Comparison of ENCODE assay signal across 15 mouse cellular contexts in genomic region chr17:44770871-44771270, GRCm38 (mm10).
"Had no signal": no experiment of that assay in that cellular context is flagged by ENCODE, and none has a peak within 500 bp of the region (broad histone marks: within the 10 kb centered on the region; RNA-seq: fewer than 3 reads in every experiment).

No protein-coding gene starts in this region.

- H3K4me1 ChIP-seq: kidney, embryonic 15.5 days; limb, embryonic 15.5 days; liver, embryonic 13.5 days; lung, embryonic 15.5 days; megakaryocyte, embryonic 14.5 days; midbrain, embryonic 15.5 days; neural tube, embryonic 13.5 days had no signal

- DNase-seq: kidney, postnatal 14 days; liver, embryonic 13.5 days; liver, postnatal 0 days; lung, postnatal 14 days; retina, postnatal 1 day; right cerebral cortex, postnatal 4 days; thymus, postnatal 14 days had no signal

- H3K36me3 ChIP-seq: kidney, embryonic 15.5 days; limb, embryonic 15.5 days; liver, embryonic 13.5 days; lung, embryonic 15.5 days; midbrain, embryonic 15.5 days; neural tube, embryonic 13.5 days had no signal

- H3K27me3 ChIP-seq: kidney, embryonic 15.5 days; limb, embryonic 15.5 days; liver, embryonic 13.5 days; lung, embryonic 15.5 days; megakaryocyte, embryonic 14.5 days; midbrain, embryonic 15.5 days; neural tube, embryonic 13.5 days had no signal

- H3K27ac ChIP-seq: kidney, embryonic 15.5 days; limb, embryonic 15.5 days; liver, embryonic 13.5 days; lung, embryonic 15.5 days; macrophage; midbrain, embryonic 15.5 days; neural tube, embryonic 13.5 days had no signal

- ATAC-seq: liver, postnatal 0 days; midbrain, embryonic 15.5 days had no signal

- H3K4me2 ChIP-seq: kidney, embryonic 15.5 days; limb, embryonic 15.5 days; liver, embryonic 13.5 days; lung, embryonic 15.5 days; midbrain, embryonic 11.5 days; midbrain, embryonic 15.5 days; neural tube, embryonic 13.5 days had no signal

- H3K4me3 ChIP-seq: kidney, embryonic 15.5 days; limb, embryonic 15.5 days; liver, embryonic 13.5 days; lung, embryonic 15.5 days; megakaryocyte, embryonic 14.5 days; midbrain, embryonic 15.5 days; neural tube, embryonic 13.5 days had no signal

- H3K9me3 ChIP-seq: kidney, embryonic 15.5 days; limb, embryonic 15.5 days; liver, embryonic 13.5 days; lung, embryonic 15.5 days; midbrain, embryonic 15.5 days; neural tube, embryonic 13.5 days had no signal

- H3K9ac ChIP-seq: kidney, embryonic 15.5 days; limb, embryonic 15.5 days; liver, embryonic 13.5 days; liver, postnatal 0 days; lung, embryonic 15.5 days; midbrain, embryonic 15.5 days; neural tube, embryonic 13.5 days had no signal
